9 mouse cellular contexts compared by ENCODE assay signal in genomic region chr1:82287776-82288325, GRCm38 (mm10). TPM values are rescaled to one million over a fixed set of nuclear protein-coding genes. Genes with fewer than 3 reads are reported as not detected.
A peak's percentile ranks its signal among the peaks of the same experiment; 100 is the strongest.
DNase-seq lines count a peak whose midpoint lies in the region; ATAC-seq and TF ChIP-seq lines count a peak whose summit lies in the region.
"Had no signal": no experiment of that assay in that cellular context is flagged by ENCODE, and none has a peak within 500 bp of the region (broad histone marks: within the 10 kb centered on the region; RNA-seq: fewer than 3 reads in every experiment).

No protein-coding gene starts in this region.

- TF ChIP-seq CTCF in C2C12 (IDR thresholded peaks at IDR 0.05; ENCODE audit: control insufficient read depth, insufficient read depth, insufficient read length) = no peak
- no peak for TF ChIP-seq CTCF in olfactory bulb, adult 2 months (IDR thresholded peaks at IDR 0.05; ENCODE audit: insufficient read depth, low read depth, low read length)

- intact Hi-C loops in gastrocnemius, postnatal 14 days (cut with DNase I; ENCODE audit: low total_unique reads) = loop anchor here (5.0 to 10.0 kb wide), 2 partner anchors 153 to 311 kb away; no protein-coding TSS in a partner anchor

- H3K27me3 ChIP-seq in C2C12 (ENCODE audit: control insufficient read depth, insufficient read depth, insufficient read length) = no peaks in the 10 kb centered on the region
- H3K27me3 ChIP-seq in limb, embryonic 11.5 days (ENCODE audit: control insufficient read depth, insufficient read depth, low read length) = no peaks in the 10 kb centered on the region

- peaks cover 79% of the 10 kb centered on the region for H3K79me2 ChIP-seq in C2C12 (ENCODE audit: control insufficient read depth, insufficient read depth)

- peaks cover 30% of the 10 kb centered on the region for H3K36me3 ChIP-seq in C2C12 (ENCODE audit: control insufficient read depth, insufficient read depth)
- H3K36me3 ChIP-seq in limb, embryonic 11.5 days (ENCODE audit: control insufficient read depth, insufficient read depth, low read length) = peaks cover 9% of the 10 kb centered on the region

- no peak overlapping the region for H3K27ac ChIP-seq in limb, embryonic 11.5 days (replicated peaks; ENCODE audit: low read depth, low read length)
- peak overlapping the region; percentile 73; the same call in 1 of the 2 replicates for H3K27ac ChIP-seq in olfactory bulb, adult 2 months (ENCODE audit: insufficient read depth, low read depth, low read length)

- TF ChIP-seq POLR2A in olfactory bulb, adult 2 months (IDR thresholded peaks at IDR 0.05; ENCODE audit: insufficient read depth, low read depth, low read length) = no peak

- ATAC-seq in limb, embryonic 11.5 days (ENCODE audit: insufficient number of reproducible peaks, low FRiP score, low TSS enrichment, low read depth) = no peak

- H3K4me1 ChIP-seq in limb, embryonic 11.5 days (ENCODE audit: control insufficient read depth, insufficient read depth, low read length) = peaks cover 29% of the 10 kb centered on the region
- H3K4me1 ChIP-seq in olfactory bulb, adult 2 months (ENCODE audit: control insufficient read depth, insufficient read depth, low read length) = peaks cover 38% of the 10 kb centered on the region

- peak overlapping the region; percentile 48 for H3K4me2 ChIP-seq in limb, embryonic 11.5 days (ENCODE audit: low read depth, severe bottlenecking)

- peak; percentile 28 to 29 for DNase-seq in cerebellum, postnatal 25 days
- DNase-seq in cerebellum, postnatal 4 days (ENCODE audit: low spot score in 2 of 2) = no peak
- peak; percentile 11 for DNase-seq in gastrocnemius, postnatal 14 days
- no peak for DNase-seq in limb, embryonic 11.5 days (ENCODE audit: low spot score)
- no peak for DNase-seq in urinary bladder, adult 2 months (ENCODE audit: low spot score)
- no peak for DNase-seq in urinary bladder, postnatal 4 days (ENCODE audit: low spot score in 2 of 2)

- H3K9ac ChIP-seq in limb, embryonic 11.5 days (ENCODE audit: low read length) = no peak overlapping the region

- peak overlapping the region; percentile 74 for H3K4me3 ChIP-seq in C2C12 (ENCODE audit: insufficient read depth, poor library complexity, severe bottlenecking)
- peak overlapping the region; percentile 27 for H3K4me3 ChIP-seq in limb, embryonic 11.5 days (ENCODE audit: low read depth, low read length)
- H3K4me3 ChIP-seq in olfactory bulb, adult 2 months (ENCODE audit: insufficient read depth, low read depth, low read length) = peak overlapping the region; percentile 78

- H3ac ChIP-seq in C2C12 (ENCODE audit: control insufficient read depth, insufficient read length, low read depth) = peak overlapping the region; percentile 75

- 92% methylated on average over 16 of the region's 16 CpGs for WGBS in limb, embryonic 11.5 days
- 79% methylated on average over 16 of the region's 16 CpGs for whole genome bisulfite sequencing in olfactory bulb, adult 2 months

- H3K79me3 ChIP-seq in C2C12 (ENCODE audit: low read depth) = peaks cover 73% of the 10 kb centered on the region

- no peaks in the 10 kb centered on the region; the same call in 1 of the 2 replicates for H3K9me3 ChIP-seq in limb, embryonic 11.5 days (ENCODE audit: control insufficient read depth, low read length)

TF ChIP-seq in C2C12, 6 proteins besides CTCF, POLR2A, EP300 and RAD21:
- TF ChIP-seq MAX (IDR thresholded peaks at IDR 0.05) (no peak), MYOG (IDR thresholded peaks at IDR 0.05; ENCODE audit: control insufficient read depth, extremely low read depth, insufficient read length) (no peak), MYOD1 (IDR thresholded peaks at IDR 0.05; ENCODE audit: control insufficient read depth, insufficient read length, low read depth) (no peak), CEBPB (IDR thresholded peaks at IDR 0.05; ENCODE audit: low read depth) (no peak), USF1 (IDR thresholded peaks at IDR 0.05; ENCODE audit: low read depth) (no peak), FOSL1 (IDR thresholded peaks at IDR 0.05; ENCODE audit: insufficient read depth, low read length, poor library complexity, severe bottlenecking) (no peak)

RNA-seq across cellular contexts. Expression of gene Irs1, which starts 3.4 kb away (rescaled TPM):
- 4.6 TPM for polyA plus RNA-seq in C2C12 (2012; fragmentation: generic; extraction: Trizol)
- 10 to 100 TPM; 43.0 to 60.6 TPM for total RNA-seq in gastrocnemius, postnatal 14 days (2021)
- polyA plus RNA-seq in limb, embryonic 11.5 days (2014; fragmentation: Nextera tagmentation; extraction: Ambion mirVana) = 7.4 and 10.2 TPM in 2 replicates
- not detected in 2 replicates for polyA plus RNA-seq in olfactory bulb, adult 2 months (2012; ENCODE audit: insufficient read depth, insufficient read length, low replicate concordance, missing spikeins)
- 6.6 and 7.7 TPM in 2 replicates for polyA plus RNA-seq in urinary bladder, adult 2 months (2012; rRNA removed)

RNA-seq across cellular contexts. Expression of gene Rhbdd1, which starts 28.4 kb away (rescaled TPM):
- 12.6 TPM for polyA plus RNA-seq in C2C12 (2012; fragmentation: generic; extraction: Trizol)
- 1 to 10 TPM; 8.7 to 9.9 TPM for total RNA-seq in gastrocnemius, postnatal 14 days (2021)
- 6.3 and 6.5 TPM in 2 replicates for polyA plus RNA-seq in limb, embryonic 11.5 days (2014; fragmentation: Nextera tagmentation; extraction: Ambion mirVana)
- polyA plus RNA-seq in olfactory bulb, adult 2 months (2012; ENCODE audit: insufficient read depth, insufficient read length, low replicate concordance, missing spikeins) = not detected in 2 replicates
- polyA plus RNA-seq in urinary bladder, adult 2 months (2012; rRNA removed) = 28.6 and 30.3 TPM in 2 replicates

RNA-seq across cellular contexts. Expression of gene Gm9747, which starts 54.9 kb away (rescaled TPM):
- polyA plus RNA-seq in C2C12 (2012; fragmentation: generic; extraction: Trizol) = 3.8 TPM
- not detected for total RNA-seq in gastrocnemius, postnatal 14 days (2021)
- polyA plus RNA-seq in limb, embryonic 11.5 days (2014; fragmentation: Nextera tagmentation; extraction: Ambion mirVana) = 27.6 and 33.2 TPM in 2 replicates
- not detected in 2 replicates for polyA plus RNA-seq in olfactory bulb, adult 2 months (2012; ENCODE audit: insufficient read depth, insufficient read length, low replicate concordance, missing spikeins)
- 0.04 TPM in 1 of 2 replicates, not detected in the other for polyA plus RNA-seq in urinary bladder, adult 2 months (2012; rRNA removed)
- total RNA-seq: layer of hippocampus, postnatal 25 days had no signal

Comparison
In these comparisons a context has a peak if more than half of its experiments do, and no peak if none do; other contexts are left out.
1. DNase-seq: peak in cerebellum, postnatal 25 days (2 of 2) and gastrocnemius, postnatal 14 days (single experiment); none in cerebellum, postnatal 4 days (0 of 2), limb, embryonic 11.5 days (single experiment), urinary bladder, adult 2 months (single experiment) and urinary bladder, postnatal 4 days (0 of 2).
2. H3K4me3 ChIP-seq: peak in every context shown above with its lines; median percentile 78 in olfactory bulb, adult 2 months; 74 in C2C12; 27 in limb, embryonic 11.5 days.